Mouse (Mus musculus) erythroid progenitor cell, adult 5-6 weeks (primary cell): ENCODE measurements at regions not wholly inside any gene's neighbourhood (a gene's known extent, or its start where the extent isn't known, plus 50 kb on each side); places are given as distances from the start of the nearest gene placed in this dataset.
"Not testable (repeated sequence)": the region's sequence is repeated elsewhere in the genome, so short reads cannot be mapped to it uniquely, and the experiment has no call there.

Source experiments
- ATAC-seq: replicated peaks from 2 replicates; pipeline ENCODE4 v1.8.0; 2016; ENCODE audit warnings: moderate number of reproducible peaks, mild to moderate bottlenecking, moderate TSS enrichment, inconsistent platforms; ENCODE audit not compliant: poor library complexity, low FRiP score, severe bottlenecking

DNA sequence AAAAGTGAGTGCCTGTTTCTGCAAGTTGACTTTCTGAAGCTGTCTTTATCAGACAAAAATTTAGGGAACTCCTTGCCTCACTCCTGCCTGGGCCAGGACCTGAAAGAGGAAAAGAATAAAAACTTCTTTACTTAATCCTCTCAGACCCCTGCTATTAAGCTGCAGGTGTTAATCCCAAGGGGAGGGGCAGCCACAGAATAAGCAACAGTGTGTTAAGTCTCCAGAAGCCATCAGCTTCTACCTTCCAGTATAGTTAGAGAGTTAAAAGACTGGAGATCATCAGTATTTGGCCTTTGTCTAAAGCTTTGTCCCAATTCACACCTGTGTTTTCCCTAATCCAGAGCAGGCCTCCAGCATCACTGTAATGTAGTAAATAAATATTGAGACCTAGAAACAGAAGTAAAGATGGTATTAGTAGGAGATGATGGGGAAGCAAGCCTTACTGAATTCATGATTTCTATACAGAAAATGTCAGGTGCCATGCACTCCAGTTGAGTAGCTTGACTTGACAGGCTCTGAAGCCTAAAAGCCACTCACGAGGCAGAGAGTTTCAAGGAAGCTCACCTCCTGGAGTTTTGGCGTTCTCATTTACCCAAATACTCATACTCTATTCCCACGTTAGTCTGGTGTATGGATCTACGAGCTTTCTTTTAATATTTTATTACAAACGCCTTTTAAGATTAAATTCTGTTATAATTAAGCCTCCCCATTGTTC lies 308.1 kb upstream of the Dab2 start:
- ATAC-seq, result no peak

DNA sequence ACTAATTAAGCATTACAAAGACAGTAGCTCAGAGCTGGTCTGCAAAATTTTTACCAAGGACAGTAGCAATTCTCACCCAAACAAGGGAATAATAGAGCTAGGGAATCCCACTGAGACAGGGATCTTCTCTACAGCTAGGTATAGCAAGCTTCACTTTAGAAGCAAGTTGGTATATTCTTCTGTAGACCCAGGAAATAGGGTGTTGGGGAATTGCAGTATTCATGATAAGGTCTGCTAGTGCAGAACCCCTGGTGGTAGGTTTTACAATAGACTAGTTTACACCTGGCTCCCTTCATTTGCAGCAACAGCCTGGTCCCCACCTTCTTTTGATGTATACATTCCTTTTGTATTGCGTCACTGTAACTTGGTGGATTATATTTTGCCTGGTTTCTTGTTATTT lies 307.4 kb upstream of the Dab2 start:
- not testable (repeated sequence) for ATAC-seq

DNA sequence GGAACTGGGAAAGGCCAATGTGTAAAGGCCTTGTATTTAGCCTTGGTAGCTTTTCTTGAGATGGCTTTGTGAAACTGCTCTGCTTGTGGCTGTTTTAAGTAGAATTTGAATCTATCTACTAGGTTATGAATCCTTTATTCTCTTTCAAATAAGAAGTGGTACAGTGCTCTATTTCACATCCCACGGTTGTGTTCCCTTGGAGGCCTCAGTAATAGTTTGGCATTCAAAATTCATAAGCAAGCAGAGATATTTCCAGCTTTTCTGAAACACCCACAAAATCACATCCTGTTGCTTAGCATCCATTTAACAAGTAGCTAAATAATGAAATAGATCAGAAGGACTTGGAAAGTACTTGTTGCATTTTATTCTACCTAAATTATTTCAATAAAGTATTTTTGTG lies 298.8 kb upstream of the Dab2 start:
- no peak for ATAC-seq

DNA sequence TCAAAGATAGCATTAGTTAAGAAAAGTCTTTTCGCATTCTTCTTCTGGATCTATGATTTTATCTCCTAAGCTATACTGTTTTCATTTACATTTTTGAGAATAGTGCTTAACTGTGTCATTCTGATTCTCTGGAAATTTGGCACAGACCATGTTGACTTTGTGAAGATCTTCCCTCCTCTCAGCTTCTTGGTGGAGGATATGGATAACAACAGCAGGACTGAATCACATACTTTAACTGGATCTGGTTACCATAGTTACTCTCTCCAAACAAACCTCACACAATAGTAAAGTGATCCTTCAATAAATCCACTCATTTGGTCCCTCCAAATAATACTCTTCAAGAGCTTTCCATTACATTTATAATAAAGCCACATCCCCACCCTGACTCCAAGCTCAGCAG lies 298.2 kb upstream of the Dab2 start:
- ATAC-seq, result no peak

DNA sequence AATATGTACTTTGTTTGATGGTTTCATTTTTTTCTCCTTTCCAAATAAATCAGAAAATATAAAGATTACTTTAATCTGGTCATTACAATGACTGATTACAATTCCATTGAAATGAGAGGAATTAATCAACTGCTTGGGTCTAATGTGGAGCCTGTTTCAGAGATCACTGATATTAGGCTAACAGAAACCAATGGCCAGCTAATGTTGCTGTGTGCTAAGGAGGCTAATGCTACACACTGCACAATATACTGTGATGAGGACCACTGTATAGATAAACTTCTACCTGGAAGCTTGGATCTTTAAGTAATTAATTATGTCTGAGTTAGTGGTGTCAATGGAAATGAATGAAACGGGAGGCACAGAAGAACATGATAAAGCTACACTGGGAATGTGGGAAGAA lies 284.6 kb upstream of the Dab2 start:
- no peak for ATAC-seq

GRCm38 (mm10) chr15:6016637-6017049 lies 282.9 kb upstream of the Dab2 start:
- no peak for ATAC-seq

- no peak for ATAC-seq
Measured at GRCm38 (mm10) chr15:6025543-6025942, 274.0 kb upstream of the Dab2 start.

DNA sequence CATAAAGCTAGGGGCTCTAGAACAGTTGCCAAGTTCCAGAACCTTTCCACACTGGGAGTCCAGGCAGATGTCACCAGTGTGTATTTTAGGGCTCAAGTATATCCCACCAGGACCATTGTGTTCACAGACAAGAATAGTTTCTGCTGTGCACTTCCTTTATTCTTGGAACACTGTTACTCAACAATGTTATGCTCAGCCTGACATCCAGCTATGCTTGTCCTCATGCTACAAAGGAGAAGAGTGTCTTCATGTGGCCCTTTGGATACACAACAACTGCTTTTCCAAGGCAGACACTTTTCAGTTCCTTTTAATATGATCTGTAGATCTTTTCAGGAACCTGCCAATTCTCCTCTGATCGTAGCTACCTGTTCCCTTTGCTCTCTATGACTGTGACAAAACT lies 270.4 kb upstream of the Dab2 start:
- 0 out of 2 replicates have a peak, but pooled peaks have one; percentile 19 for ATAC-seq

DNA sequence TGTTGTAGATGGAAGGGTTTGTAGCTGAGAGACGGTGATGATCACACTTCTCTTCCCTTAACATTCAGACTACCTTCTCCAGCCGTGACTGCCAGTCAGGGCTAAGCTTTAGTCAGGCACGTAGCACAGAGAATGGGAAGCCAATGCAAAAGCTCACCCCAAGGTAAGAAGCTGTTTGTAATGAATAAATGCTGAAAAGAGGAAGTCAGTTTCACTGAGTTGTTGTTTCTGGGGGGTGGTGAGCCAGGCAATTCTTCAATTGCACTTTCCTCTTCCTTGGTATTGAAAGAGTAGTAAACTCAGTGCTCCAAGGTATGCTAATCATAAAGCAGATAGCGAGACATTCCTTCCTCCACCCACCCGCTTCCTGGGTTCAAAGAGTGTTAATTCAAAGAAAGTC lies 269.2 kb upstream of the Dab2 start:
- 0 out of 2 replicates have a peak, but pooled peaks have one; percentile 43 for ATAC-seq

GRCm38 (mm10) chr15:6034156-6034555 lies 265.4 kb upstream of the Dab2 start:
- no peak for ATAC-seq

- peak; percentile 68 for ATAC-seq
Measured at GRCm38 (mm10) chr15:6044511-6045256, 254.9 kb upstream of the Dab2 start.

GRCm38 (mm10) chr15:6055703-6056102 lies 243.9 kb upstream of the Dab2 start:
- ATAC-seq, result no peak

DNA sequence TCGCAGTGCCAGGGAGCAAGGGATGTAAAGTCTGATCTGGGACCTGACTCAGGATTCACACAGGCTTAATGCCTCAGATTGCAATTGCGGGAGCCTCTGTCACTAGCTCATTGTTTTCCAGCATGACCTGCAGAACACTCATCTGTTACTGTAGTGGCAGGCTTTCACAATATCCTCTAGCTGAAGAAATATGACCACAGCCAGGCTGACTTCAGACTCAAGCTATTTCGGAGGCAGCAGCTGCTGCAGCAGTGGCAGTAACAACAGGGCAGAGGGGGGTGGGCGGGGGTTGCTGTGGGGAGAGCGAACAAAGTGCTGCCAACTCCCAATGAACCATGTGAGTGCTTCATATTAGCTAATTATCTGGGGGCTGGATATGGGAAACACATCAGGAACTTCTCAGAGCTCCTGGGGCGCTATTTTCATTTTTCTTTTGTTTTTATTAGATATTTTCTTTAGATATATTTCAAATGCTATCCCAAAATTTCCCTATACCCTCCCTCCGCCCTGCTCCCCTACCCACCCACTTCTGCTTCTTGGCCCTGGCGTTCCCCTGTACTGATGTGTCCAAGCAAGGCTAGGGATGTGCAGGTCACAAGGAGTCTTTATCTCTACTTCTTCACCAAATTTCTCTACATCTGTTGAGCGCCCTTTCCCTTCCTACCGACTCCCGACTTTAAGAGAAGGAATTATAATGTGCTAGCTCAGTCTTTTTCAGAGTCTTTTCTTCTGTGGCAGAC lies 242.5 kb upstream of the Dab2 start:
- no peak for ATAC-seq

GRCm38 (mm10) chr15:6059361-6059760 lies 240.2 kb upstream of the Dab2 start:
- ATAC-seq, result peak; percentile 59

DNA sequence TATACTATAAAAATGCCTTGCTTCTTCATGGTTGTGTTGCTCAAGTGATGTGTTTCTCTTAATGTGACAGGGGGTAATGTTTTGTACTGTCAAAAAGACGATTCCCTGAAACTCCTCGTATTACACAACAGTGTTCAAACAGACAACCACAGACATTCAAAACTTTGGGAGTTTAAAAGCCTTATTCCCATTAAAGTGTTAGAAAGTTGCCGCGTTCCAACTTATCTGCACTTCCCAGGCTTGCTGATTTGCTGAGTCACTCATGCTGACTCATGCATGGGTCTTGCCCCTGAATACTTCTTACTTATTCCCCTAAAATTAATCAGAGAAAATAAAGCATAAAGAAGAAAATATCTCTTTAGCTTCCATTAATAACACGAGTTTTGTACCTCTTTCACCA lies 239.8 kb upstream of the Dab2 start:
- peak; percentile 83 for ATAC-seq

DNA sequence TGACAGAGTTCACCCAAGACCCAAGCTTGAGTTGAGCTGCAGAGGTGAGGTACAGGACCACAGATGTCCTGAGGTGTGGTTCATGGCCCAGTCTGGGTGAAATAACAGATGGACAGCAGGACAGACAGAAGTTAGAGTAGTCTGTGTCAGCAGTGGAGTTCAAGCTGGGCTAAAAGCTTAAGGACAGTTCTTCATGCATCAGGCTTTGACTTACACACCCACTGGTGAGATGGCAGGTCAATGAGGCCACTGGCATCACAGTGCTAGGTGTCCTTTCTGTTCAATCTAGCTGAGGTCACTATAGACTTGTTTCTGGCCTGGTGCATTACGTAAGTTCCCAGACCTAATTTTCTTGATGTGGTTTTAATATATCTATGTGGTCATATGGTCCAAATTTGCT lies 238.9 kb upstream of the Dab2 start:
- peak; percentile 53 for ATAC-seq

GRCm38 (mm10) chr15:6065100-6065499 lies 234.5 kb upstream of the Dab2 start:
- ATAC-seq, result no peak

DNA sequence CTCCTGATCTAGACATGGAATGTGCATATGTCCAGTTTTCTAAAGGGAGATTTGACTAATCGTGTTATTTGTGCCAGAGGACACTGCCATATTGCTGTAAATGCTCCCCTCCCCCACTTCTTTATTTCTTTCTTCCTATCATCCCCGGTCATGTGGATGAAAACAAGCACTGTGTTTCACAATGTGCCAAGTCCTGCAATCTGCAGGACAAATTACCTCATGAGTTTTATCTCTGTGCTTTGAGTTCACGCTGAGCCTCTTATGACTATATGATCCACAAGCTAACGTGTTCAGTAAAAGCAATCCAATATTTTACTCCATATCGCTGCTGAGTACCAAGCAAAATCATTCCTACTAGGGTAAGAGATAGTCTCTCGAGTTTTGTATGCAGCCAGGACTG lies 232.2 kb upstream of the Dab2 start:
- ATAC-seq, result no peak

DNA sequence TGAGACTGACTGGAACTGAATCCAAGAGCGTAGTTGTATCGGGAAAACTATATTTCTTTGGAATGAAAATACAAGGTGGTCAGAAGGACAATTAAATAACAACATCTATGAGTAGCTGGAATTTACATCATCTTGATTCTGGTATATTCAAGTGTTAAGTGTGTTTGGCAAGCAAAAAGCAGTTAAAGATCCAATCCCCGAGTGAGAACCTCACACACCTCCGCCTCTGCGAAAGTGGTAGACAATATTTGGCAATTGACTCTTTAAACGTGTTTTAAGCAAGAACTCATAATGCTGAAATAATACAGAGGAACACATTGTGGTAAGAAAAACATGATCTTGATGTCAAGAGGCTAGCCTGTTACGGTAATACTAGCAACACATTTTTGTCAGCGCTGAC lies 231.2 kb upstream of the Dab2 start:
- ATAC-seq, result no peak

DNA sequence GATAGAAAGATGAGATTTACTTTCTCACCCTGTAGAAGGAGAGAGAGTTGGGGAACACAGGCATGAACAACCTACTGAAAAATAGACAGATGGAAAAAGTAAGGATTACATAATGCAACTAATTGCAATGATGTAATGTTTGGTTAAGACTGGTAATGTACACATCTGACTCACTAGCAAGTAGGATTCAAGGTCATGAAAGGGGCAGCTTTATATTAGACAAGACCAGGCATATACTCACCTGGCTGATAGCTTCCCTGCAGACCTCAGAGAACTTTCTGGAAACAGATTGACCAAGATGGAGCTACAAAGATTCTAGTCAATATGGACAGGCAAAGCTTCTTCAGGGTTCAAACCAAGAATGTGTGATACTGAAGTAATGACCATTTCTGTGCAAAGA lies 227.7 kb upstream of the Dab2 start:
- no peak for ATAC-seq

- no peak for ATAC-seq
Measured at GRCm38 (mm10) chr15:6072920-6073319, 226.7 kb upstream of the Dab2 start.
